Mouse (Mus musculus) monocyte, adult 2 months (primary cell): Measurements from ENCODE around the gene Ak8.

Experiments
- DNase-seq, 2 experiments: peaks; one replicate each; pipeline ENCODE4 v3.0.0; 2022; ENCODE audit warnings: low spot score in 2 of 2, low read depth in 1 of 2

Gene Ak8

DNA sequence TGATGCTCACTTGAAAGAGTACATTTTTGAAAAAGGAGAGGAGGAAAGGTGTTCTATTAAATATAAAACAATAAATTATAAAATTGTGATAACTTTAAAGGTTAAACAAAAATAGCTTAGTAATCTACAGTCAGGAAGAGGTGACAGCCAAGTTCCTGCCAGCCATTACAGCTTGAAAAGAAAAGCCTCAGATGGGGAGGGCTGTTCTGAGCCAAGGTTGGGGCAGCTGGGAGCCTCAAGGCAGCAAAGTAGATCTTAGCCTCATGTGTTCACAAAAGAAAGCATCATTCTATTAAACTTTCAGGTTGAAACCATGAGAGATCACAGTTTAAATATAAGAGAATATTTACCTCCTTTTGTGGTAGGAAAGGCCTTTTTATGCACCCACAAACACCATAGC lies 30.7 kb downstream of the Ak8 start:
- no peak for DNase-seq

DNA sequence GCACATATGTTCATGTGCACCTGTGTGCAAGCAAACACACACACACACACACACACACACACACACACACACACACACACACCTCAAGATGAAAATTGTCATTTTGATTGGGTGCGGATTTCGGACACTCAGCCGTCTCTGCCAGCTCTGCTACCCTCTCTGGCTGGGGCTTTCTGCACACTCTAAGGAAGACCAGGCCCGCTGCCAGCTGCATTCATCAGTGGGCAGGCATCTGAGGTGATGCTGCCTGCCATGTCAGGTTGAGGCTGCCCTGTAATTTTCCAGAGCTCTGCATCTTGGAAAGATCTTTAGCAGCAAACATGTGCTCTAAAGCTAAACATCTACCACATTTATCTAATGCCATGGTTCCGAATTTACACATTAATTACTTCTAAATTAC lies 37.1 kb downstream of the Ak8 start:
- DNase-seq: no peak

DNA sequence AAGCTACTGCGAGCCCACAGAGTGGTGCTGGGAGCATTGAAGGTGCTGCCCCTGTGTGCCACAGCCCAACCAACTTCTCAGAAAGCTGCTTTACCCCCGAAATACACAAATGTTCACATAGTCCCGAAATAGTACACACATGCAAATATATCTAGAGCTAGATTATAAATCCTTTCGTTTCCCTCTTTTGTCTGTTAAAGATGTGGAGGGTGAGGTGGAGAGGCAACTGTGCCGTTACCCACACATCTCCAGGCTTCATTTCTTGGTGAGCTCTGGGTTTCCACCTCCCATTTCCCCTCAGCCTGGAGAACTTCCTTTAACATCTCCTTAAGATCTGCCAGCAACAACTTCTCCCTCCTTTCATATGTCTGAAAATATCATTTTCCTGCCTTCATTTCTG lies 40.2 kb downstream of the Ak8 start:
- DNase-seq: no peak

DNA sequence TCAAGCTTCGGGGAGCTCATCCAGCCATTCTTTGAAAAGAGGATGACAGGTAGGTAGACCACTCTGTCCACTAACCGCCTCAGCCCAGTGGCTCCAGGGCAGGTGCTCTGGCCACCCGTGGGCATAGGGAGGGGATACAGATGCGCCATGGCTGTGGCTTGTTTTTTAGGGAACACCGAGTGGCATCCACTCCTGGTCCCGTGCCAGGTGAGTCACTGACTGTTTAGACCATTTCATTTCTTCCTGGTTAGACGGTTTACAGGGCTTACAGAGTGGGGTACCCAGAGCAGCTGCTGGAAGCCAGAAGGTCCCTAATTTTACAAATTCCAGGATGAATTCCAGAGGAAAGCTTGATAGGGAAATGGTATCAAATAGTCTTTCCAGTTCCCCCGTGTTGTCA lies 42.7 kb downstream of the Ak8 start:
- no peak for DNase-seq

DNA sequence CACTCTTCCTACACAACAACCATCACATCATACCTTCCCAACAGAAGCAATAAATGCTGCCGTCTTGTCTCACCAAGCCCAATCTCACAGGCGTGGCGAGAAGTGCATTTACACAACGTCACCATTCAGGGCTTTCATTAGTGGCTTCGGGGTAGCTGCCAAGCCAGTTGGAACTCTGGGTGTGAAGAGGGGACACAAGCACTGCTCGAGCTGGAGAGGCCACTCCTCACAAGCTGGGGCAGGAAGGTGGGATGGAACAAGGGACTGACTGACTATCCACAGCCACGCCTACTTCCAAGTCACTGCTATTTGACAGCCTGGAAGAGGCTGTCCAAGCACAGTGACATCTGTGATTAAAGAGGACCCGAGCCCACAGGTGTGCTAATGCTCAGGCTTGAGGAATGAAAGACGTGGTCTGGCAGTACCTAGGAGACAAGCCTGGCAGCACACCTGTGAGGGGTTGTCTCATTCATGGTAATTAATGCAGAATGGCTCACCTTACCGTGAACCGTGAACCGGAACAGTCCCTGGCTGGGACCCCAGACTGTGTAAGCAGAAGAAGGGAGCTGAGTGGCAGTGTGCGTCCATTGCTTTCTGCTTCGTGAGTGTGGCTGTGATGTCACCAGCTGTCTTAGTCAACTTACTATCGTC lies 46.8 kb downstream of the Ak8 start:
- no peak for DNase-seq

DNA sequence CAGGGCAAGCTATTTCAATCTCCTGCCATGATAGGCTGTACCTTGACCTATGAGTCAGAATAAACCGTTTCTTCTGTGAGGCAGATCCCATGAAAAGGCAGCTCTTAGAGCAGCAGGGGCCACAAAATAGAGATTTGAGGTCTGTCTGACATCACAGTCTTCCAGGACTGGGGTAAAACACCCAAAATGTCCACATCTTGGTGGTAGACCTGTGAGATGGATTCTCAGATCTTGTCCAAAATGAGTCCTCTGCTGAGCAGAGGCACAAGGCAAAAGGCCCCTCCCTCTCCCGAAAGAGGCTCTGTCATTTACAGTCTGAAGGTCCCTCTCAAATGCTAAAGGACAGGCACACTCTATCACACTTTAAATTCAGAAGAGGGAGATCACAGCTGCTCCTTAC lies 47.7 kb downstream of the Ak8 start:
- DNase-seq: no peak

DNA sequence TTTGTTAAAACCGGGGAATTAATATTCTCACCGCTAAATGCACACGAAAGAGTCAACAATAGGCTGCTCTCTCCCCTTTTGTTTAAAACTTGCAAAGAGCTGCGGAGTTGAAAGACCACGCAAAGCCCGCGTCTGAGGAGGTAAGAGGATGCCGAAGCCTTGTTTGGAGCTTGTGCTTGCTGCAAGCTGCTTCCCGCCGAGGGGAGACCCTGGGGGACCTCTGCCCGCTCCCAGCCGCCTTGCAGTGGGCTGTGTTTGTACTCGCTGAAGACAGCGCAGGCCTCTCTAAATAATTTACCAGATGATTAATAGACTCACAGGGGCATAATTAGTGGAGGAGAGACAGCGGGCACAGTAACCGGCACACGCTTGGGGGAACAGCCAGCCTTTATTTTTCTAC lies 51.2 kb downstream of the Ak8 start:
- DNase-seq: no peak

DNA sequence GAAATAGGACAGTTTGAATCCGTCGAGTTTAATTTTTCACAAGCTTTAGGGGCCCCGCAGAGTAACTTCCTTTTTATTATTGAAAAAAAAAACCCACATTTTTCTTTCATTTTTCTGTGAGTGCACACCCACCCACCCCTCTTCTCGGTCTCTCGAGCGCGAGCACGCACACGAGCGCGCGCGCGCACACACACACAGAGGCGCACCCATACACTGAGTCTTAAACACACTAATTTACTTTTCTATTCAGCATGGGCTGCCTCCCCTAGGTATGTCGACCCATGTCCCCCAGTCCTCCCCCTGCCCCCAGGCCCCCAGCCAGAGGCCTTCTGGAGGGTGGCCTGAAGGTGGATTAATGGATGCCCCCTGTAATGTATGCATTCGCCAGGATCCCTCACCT lies 51.7 kb downstream of the Ak8 start:
- DNase-seq: no peak

DNA sequence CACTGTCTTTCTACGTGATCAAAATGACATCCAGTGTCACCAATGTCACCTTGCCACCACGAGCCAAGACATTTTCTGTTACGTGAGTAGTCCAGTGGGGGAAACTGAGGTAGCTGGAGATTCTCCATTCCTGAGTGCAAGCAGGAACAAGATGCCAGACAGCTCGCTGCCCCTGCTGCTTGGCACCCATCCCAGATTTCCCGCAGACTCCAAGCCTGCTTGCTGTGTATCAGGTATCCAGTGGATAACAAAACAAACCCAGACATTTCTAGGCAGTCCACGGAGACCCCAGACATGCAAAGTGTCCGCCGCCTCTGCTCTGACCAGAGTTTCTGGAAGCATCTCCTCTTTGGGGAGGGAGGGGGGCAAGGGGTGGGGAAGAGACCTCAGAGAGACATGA lies 52.4 kb downstream of the Ak8 start:
- no peak for DNase-seq

DNA sequence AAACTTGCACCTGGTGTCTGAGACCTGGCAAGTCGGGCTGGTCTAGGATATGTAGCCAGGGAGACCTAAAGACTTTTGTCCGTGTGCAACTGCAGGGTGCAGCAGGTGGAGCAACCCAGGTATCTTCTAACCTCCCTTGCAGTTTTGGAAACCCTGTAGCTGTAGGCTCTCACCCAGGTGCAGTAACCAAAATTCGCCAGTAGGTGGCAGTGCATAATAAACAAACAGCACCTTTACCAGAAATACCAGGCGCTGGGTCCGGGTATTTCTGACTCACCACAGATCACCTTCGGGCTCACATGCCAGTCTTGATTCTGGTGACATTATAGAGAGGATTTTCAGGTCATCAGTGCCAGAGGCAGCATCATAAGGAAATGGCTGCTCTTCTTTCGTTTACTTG lies 55.5 kb downstream of the Ak8 start:
- DNase-seq: peak; percentile 27 to 55

DNA sequence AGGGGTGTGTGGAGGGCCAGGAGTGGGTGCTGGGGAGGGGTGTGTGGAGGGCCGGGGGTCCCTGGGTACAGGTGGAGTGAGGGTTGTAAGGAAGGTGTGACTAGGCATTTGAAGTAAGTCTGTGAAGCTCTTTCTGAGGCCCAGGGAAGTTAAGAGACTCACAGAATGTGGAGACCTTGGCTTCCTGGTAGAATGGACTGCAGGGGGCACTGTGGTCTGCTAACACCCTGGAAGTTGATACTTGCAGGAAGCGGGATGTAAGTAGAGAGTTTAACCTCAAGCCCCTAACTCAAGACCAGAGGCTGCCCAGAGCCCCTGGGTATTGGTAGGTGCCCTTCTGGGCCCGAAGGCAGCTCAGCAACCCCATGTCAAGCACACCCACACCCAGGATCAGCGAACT lies 56.2 kb downstream of the Ak8 start:
- DNase-seq: no peak

DNA sequence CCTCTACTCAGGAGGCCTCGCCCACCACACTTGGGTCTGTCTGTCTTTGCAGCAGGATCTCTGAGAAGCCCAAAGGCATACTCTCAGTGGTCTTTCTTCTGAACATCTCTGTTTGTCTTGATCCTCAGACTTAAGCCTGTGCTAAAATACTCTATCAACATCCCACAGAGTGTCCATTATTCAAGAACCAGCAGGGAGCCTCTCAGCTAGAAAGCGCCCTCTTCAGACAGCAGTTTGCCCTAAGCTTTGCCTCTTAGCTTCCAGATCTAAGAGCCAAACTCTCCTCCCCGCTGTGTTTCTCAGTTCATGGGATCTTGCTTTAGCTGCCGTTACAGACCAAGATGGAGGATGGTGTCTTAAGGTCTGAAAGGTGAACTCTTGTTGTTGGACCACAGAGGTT lies 59.5 kb downstream of the Ak8 start:
- DNase-seq: no peak

DNA sequence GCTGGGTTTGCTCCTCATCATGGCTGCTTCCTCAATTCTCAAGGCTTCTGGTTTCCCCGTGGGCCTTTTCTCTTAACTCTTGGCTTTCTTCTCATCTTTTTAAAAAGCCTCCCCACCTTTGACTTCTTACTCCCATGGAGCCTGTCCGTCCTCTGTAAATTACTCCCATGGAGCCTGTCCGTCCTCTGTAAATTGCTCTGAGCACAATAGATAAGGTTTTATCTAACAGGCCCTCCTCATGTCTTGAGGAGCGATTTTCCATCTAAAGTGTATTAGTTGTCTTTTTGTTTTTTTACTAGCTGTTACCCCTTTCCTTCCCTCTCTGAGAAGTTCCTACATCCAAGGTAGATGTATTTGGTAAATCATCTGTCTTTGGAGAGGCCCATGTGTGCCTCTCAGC lies 66.6 kb downstream of the Ak8 start:
- no peak for DNase-seq

DNA sequence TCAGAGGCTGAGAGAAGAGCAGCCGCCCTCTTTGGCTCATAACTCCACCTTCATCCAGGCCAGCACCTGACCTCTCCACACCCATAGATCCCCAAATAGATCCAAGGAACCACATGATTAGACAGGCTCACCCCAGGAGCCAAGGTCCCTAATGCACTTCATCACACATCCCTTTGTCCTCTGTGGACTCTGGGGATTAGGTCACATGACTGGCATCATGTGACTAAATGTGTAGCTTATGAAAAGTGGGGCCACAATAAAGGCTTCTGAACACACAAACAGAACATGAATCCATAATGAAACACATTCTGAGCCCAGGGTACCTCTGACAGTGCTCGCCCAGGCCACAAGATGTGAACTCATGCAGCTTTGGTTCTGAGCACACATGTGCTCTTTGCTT lies 67.1 kb downstream of the Ak8 start:
- no peak for DNase-seq

DNA sequence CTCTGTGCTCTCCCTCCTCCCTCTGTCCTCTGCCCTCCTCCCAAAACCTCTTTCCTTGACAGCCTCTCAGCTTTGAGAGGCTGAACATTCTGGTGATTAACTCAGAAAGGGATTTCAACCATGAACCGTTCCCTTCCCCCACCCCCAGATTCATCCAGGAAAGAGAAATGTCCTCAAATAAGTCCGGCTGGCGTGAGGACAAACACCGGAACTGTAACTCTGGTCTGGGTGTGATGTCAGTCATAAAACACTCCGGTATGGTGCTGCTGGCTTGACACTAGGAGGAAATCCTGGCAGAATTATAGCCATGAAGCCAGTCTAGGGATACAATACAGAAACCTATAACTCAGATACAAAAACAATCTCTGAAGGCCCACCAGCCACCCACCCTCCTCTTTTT lies 70.7 kb downstream of the Ak8 start:
- DNase-seq: no peak

DNA sequence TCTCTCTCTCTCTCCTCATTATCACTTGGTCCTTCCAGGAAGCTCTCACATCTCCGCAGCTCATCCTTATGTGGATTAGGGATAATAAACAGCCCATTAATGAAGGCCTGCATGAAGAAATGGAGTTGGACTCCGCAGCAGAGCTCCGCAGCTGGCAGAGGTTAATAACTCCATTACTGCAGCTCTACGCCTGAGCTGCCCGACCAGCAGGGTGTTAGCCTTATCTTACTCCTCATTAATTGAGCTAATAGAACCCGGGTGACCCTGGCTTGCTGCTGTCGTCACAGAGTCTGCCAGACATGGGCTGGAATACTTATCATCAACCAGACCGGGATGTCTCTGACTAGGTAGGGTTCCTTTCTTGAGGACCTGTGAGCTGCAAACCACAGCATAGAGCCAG lies 74.1 kb downstream of the Ak8 start:
- no peak for DNase-seq

DNA sequence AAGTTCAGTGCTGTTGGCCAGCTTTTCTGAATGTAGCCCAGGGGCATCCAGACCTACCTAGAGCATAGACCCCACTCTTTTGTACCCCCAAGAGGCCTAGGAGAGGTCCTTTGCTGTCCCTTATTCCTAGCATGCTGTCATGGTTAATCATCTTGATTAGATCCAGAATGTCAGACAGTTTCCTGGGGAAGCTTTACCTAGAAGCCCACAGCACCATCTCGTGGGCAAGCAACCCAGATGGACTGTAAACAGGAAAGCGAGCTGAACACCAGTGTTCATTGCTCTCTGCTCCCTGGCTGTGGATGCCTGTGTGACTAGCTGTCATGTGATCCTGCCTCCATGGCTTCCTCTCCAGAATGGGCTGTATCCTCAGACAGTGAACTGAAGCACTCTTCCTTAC lies 76.8 kb downstream of the Ak8 start:
- DNase-seq: no peak

DNA sequence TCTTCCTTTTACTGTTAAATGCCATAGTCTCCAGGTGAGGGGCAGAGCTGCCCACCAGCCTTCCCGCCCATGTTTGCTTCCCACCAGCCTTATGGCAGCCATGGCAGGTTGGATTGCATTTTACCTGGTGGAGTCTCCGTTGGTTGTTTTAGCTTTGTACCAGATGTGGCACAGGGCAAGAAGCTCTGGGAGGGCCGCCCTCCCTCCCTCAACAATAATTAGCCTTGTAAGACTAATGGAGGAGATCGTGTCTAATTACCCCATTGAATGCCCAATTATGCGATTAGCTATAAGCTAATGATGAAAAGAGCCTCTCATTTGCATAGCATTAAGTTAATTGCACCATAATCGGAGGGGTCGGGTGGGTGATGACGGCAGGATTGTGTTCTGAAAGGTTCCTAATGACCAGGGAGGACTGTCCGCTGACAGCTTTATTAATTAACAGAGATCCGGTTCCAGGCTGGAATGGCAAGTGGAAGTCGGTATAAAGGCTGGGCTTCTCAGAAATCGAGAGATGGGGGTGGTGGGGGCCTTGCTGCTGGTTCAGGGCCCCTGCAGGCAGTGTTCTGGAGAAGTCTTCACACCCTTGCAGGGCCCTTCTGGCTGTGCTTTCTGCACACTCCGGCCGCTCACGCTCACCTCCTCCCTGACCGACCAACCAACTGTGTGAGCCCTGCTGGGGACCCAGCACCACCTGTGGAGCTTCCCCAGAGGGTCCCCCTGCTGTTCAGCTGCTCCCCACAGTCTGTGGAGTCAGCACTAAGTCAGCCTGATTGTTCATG lies 80.2 kb downstream of the Ak8 start:
- DNase-seq: no peak

DNA sequence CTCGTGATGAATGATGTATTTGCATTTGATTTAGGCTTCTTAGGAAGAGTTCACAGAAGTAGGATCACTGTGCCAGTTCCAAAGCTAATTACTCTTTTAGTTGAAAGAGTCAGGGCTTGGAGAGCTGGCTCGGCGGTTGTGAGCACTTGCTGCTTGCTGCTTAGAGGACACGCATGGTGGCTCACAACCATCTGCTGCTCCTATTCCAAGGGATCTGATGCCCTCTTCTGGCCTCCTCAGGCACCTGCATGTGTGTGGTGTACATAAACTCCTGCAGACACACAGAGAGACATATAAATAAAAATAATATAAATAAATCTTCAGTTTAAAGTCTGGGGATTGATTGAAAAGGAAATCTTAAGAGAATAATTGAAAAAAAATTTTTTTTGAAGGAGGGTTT lies 81.3 kb downstream of the Ak8 start:
- DNase-seq: no peak

DNA sequence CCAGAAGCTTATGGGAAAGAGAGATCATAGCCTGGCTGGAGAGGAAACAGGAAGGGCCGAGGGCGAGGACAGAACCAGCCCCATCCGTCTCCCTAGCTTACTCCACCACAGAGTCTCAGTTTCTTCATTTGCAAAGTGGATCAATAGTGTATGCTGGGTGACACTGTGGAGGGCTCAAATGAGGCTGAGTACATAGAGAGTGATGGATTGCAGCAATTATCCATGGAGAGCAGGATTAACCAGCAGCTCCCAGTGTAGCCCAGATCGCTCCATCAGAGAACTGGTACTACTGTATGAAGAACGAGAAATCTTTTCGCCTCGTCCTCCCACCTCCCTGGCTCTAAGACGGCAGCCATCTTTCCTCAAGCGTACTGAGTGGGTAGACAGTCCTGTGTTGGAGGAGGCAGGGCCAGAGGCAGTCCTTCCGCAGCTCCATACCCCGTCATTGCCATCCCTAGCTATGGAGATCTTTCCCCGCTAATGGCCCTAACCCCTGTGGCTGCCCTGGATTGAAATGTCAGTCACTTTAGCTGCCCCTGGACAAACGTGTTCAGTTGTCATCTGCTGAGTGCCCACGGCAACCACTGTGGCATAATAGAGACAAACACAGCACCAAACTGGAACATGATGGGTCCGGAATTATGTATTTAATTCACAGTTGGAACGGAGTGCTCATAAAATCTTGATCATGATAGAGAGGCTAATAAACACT lies 86.5 kb downstream of the Ak8 start:
- DNase-seq: no peak

DNA sequence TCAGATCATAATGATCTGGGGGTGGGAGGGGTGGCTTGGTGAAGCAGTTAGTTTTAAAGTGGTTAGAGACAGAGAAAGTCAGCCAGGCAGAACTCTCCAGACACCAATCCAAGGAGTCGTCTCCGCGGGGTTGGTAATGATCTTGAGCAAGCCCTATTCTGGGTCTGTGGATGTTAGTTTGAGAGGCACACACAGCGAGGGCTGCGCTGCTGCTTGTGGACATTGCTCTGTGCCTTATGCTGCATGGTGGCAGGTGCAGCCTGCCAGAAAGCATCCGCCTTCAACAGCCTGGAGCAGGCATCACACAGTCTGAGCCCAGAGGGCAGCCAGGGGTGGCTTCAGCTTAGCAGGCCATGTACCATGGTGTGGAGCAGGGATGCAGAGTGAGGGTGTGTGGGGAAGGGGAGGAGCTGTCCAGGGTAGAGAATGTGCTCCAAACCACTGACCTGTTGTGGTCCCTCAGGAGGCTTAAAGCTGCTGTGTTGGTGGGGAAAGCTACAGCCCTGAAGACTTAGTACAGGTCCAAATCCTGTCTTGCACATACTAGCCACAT lies 87.2 kb downstream of the Ak8 start:
- DNase-seq: no peak

DNA sequence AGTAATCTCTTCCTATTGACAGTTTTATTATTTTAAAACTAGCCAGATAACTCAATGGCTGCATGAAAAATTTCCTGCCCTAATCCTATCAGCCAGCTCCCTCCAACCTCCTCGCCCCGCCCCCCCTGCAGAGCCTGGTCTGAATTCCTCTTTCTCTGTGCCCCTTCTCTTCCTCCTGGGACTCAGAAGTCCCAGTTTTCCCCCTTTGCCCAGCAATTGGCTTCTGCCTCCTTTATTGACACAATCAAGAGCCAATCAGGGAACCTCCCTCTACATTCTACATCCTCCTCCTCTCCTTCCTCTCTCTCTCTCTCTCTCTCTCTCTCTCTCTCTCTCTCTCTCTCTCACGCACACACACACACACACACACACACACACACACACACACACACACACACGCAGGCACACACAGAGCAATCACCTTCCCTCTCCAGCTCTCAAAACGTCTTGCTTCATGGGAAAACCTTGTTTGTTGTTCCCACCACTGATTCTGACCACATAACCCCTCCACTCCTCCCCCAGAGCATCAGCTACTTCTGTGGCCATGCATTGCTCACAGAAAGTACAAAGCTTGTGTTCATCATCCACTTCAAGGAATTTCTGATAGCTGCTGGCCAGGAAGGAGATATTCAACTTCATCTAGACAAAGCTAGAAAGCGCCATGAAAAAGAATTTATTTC lies 93.1 kb downstream of the Ak8 start:
- DNase-seq: no peak
